In genomic region chr4:82502012-82502411, GRCm38 (mm10) we compare ENCODE assay signal across 9 mouse cellular contexts.
A peak's percentile ranks its signal among the peaks of the same experiment; 100 is the strongest.
DNase-seq lines count a peak whose midpoint lies in the region; ATAC-seq and TF ChIP-seq lines count a peak whose summit lies in the region.
"Had no signal": no experiment of that assay in that cellular context is flagged by ENCODE, and none has a peak within 500 bp of the region (broad histone marks: within the 10 kb centered on the region; RNA-seq: fewer than 3 reads in every experiment).

No protein-coding gene starts in this region.

- peak overlapping the region; percentile 100 for H3K4me3 ChIP-seq in lung, embryonic 14.5 days (ENCODE audit: low read depth, low read length)
- peak overlapping the region; percentile 54 for H3K4me3 ChIP-seq in forebrain, embryonic 16.5 days (replicated peaks; ENCODE audit: low read length)
- H3K4me3 ChIP-seq in limb, embryonic 14.5 days (replicated peaks; ENCODE audit: low read length): peak overlapping the region; percentile 99
- H3K4me3 ChIP-seq in stomach, embryonic 14.5 days (ENCODE audit: low read depth, low read length): peak overlapping the region; percentile 99

- H3K9me3 ChIP-seq in lung, embryonic 14.5 days (ENCODE audit: low read depth, low read length): no peaks in the 10 kb centered on the region
- H3K9me3 ChIP-seq in forebrain, embryonic 16.5 days (ENCODE audit: control insufficient read depth, low read length): no peaks in the 10 kb centered on the region
- H3K9me3 ChIP-seq in limb, embryonic 14.5 days (ENCODE audit: control insufficient read depth, low read length): no peaks in the 10 kb centered on the region
- no peaks in the 10 kb centered on the region for H3K9me3 ChIP-seq in stomach, embryonic 14.5 days (ENCODE audit: control insufficient read depth, low read depth, low read length)

- no peaks in the 10 kb centered on the region for H3K27me3 ChIP-seq in lung, embryonic 14.5 days (ENCODE audit: insufficient read depth, low read length)
- H3K27me3 ChIP-seq in forebrain, embryonic 16.5 days (replicated peaks; ENCODE audit: control insufficient read depth, insufficient read depth, low read length): no peaks in the 10 kb centered on the region
- no peaks in the 10 kb centered on the region for H3K27me3 ChIP-seq in limb, embryonic 14.5 days (ENCODE audit: control insufficient read depth, insufficient read depth, low read length)
- no peaks in the 10 kb centered on the region for H3K27me3 ChIP-seq in stomach, embryonic 14.5 days (ENCODE audit: control insufficient read depth, insufficient read depth, low read length)

- TF ChIP-seq CTCF in lung, embryonic 14.5 days (IDR thresholded peaks at IDR 0.05; ENCODE audit: low read depth): no peak

- DNase-seq in lung, embryonic 14.5 days: peak; percentile 60
- no peak for DNase-seq in lung, postnatal 14 days
- no peak for DNase-seq in limb, embryonic 14.5 days (ENCODE audit: low spot score)
- DNase-seq in cerebellum, adult 8-10 months: no peak
- DNase-seq in adrenal gland, adult (ENCODE audit: inconsistent age in 2 of 2, low spot score in 1 of 2): no peak

- 6% methylated on average over 5 of the region's 5 CpGs for WGBS in lung, embryonic 14.5 days
- WGBS in forebrain, embryonic 16.5 days: 10% methylated on average over 5 of the region's 5 CpGs
- 37% methylated on average over 5 of the region's 5 CpGs for WGBS in limb, embryonic 14.5 days
- 27% methylated on average over 5 of the region's 5 CpGs for WGBS in stomach, embryonic 14.5 days

- ATAC-seq in lung, embryonic 14.5 days (ENCODE audit: insufficient read depth): no peak
- no peak for ATAC-seq in forebrain, embryonic 16.5 days
- no peak for ATAC-seq in limb, embryonic 14.5 days (ENCODE audit: low FRiP score, low read depth)
- no peak for ATAC-seq in stomach, embryonic 14.5 days (ENCODE audit: insufficient number of reproducible peaks, insufficient read depth, low FRiP score, low read depth)
- ATAC-seq in megakaryocyte progenitor cell, adult 5-6 weeks (replicated peaks; ENCODE audit: poor library complexity): no peak

- peak overlapping the region; percentile 64 for H3K27ac ChIP-seq in lung, embryonic 14.5 days (ENCODE audit: low read depth)
- peak overlapping the region; percentile 82 for H3K27ac ChIP-seq in forebrain, embryonic 16.5 days (ENCODE audit: low read length)
- H3K27ac ChIP-seq in limb, embryonic 14.5 days (replicated peaks; ENCODE audit: low read depth, low read length): peak overlapping the region; percentile 63; the same call in 1 of the 2 replicates
- no peak overlapping the region for H3K27ac ChIP-seq in stomach, embryonic 14.5 days (ENCODE audit: low read length)
- H3K27ac ChIP-seq: macrophage had no signal

- peak overlapping the region; percentile 100 for H3K9ac ChIP-seq in lung, embryonic 14.5 days
- H3K9ac ChIP-seq in forebrain, embryonic 16.5 days (replicated peaks; ENCODE audit: low read depth, low read length): peak overlapping the region; percentile 61
- peak overlapping the region; percentile 100 for H3K9ac ChIP-seq in limb, embryonic 14.5 days (ENCODE audit: low read depth, low read length, severe bottlenecking)
- peak overlapping the region; percentile 39; the same call in 1 of the 2 replicates for H3K9ac ChIP-seq in stomach, embryonic 14.5 days (replicated peaks; ENCODE audit: low read depth, low read length)

- H3K4me2 ChIP-seq in lung, embryonic 14.5 days: peak overlapping the region; percentile 95
- H3K4me2 ChIP-seq in forebrain, embryonic 16.5 days (ENCODE audit: low read length): peak overlapping the region; percentile 48
- H3K4me2 ChIP-seq in limb, embryonic 14.5 days (replicated peaks; ENCODE audit: low read depth, low read length, severe bottlenecking): peak overlapping the region; percentile 89
- H3K4me2 ChIP-seq in stomach, embryonic 14.5 days (replicated peaks; ENCODE audit: low read depth, low read length): peak overlapping the region; percentile 91

- TF ChIP-seq POLR2A in limb, embryonic 14.5 days (IDR thresholded peaks at IDR 0.05; ENCODE audit: borderline replicate concordance, extremely low read depth, insufficient read depth, insufficient read length): no peak

- peaks cover 29% of the 10 kb centered on the region for H3K36me3 ChIP-seq in lung, embryonic 14.5 days (ENCODE audit: insufficient read depth)
- H3K36me3 ChIP-seq in forebrain, embryonic 16.5 days (ENCODE audit: control insufficient read depth, insufficient read depth): no peaks in the 10 kb centered on the region; the same call in 1 of the 2 replicates
- H3K36me3 ChIP-seq in limb, embryonic 14.5 days (ENCODE audit: control insufficient read depth, insufficient read depth, low read length): peaks cover 20% of the 10 kb centered on the region
- H3K36me3 ChIP-seq in stomach, embryonic 14.5 days (ENCODE audit: control insufficient read depth, insufficient read depth, low read length): peaks cover 15% of the 10 kb centered on the region

- H3K4me1 ChIP-seq in lung, embryonic 14.5 days (ENCODE audit: insufficient read depth): peaks cover 22% of the 10 kb centered on the region
- peaks cover 5% of the 10 kb centered on the region; the same call in 1 of the 2 replicates for H3K4me1 ChIP-seq in forebrain, embryonic 16.5 days (replicated peaks; ENCODE audit: control insufficient read depth, insufficient read depth, low read length)
- peaks cover 30% of the 10 kb centered on the region for H3K4me1 ChIP-seq in limb, embryonic 14.5 days (ENCODE audit: control insufficient read depth, insufficient read depth, low read length)
- H3K4me1 ChIP-seq in stomach, embryonic 14.5 days (ENCODE audit: control insufficient read depth, insufficient read depth, low read length): peaks cover 30% of the 10 kb centered on the region

Comparison
In these comparisons a context has a peak if more than half of its experiments do, and no peak if none do; other contexts are left out.
1. H3K9ac ChIP-seq: peak in every context shown above with its lines; median percentile 100 in lung, embryonic 14.5 days; 100 in limb, embryonic 14.5 days; 61 in forebrain, embryonic 16.5 days; 39 in stomach, embryonic 14.5 days.